Mouse (Mus musculus) thymus, adult 2 months (tissue): ENCODE results near the gene Arl14. TPM values are rescaled to one million over a fixed set of nuclear protein-coding genes. Genes with fewer than 3 reads are reported as not detected.

Experiments used
- DNase-seq: peaks from one replicate; pipeline ENCODE4 v3.0.0; 2021
- H3K27ac ChIP-seq: fragments of 200-500 bp; 2 replicates; pipeline ENCODE4 v1.5.1; 2012; ENCODE audit warnings: low read length, control low read depth; ENCODE audit not compliant: control insufficient read depth, insufficient read depth
- H3K27me3 ChIP-seq: fragments of 200-500 bp; 2 replicates; pipeline ENCODE4 v1.6.1; 2012; ENCODE audit warnings: mild to moderate bottlenecking, low read length, moderate library complexity, mixed read lengths; ENCODE audit not compliant: control insufficient read depth, insufficient read depth
- H3K36me3 ChIP-seq: fragments of 200-500 bp; 2 replicates; pipeline ENCODE4 v1.6.1; 2012; ENCODE audit warnings: mild to moderate bottlenecking, low read length, moderate library complexity; ENCODE audit not compliant: control insufficient read depth, insufficient read depth
- H3K4me1 ChIP-seq: fragments of 200-500 bp; replicated peaks from 2 replicates; pipeline ENCODE4 v1.6.1; 2012; ENCODE audit warnings: low read length; ENCODE audit not compliant: control insufficient read depth, insufficient read depth
- H3K4me3 ChIP-seq: fragments of 200-500 bp; 2 replicates; pipeline ENCODE4 v1.5.1; 2012; ENCODE audit warnings: mild to moderate bottlenecking, low read length, control low read depth, moderate library complexity; ENCODE audit not compliant: control insufficient read depth, insufficient read depth
- CTCF ChIP-seq: fragments of 200-500 bp; IDR thresholded peaks from 2 replicates; pipeline ENCODE4 v1.5.1; 2012; ENCODE audit warnings: mild to moderate bottlenecking, control low read depth, low read length, moderate library complexity, borderline replicate concordance; ENCODE audit not compliant: control insufficient read depth, poor library complexity, insufficient read depth; ENCODE audit errors: extremely low read depth
- POLR2A ChIP-seq: fragments of 200-500 bp; IDR thresholded peaks from 2 replicates; pipeline ENCODE4 v1.6.1; 2012; ENCODE audit warnings: mild to moderate bottlenecking, low read length, control low read depth, moderate library complexity; ENCODE audit not compliant: control insufficient read depth, poor library complexity, insufficient read depth; ENCODE audit errors: extremely low read depth
- WGBS: fragments of 180-500 bp; shearing (Covaris S2); methylation state at CpG from one replicate; pipeline ENCODE4 v1.1.7; 2018; 5-methylcytosine and 5-hydroxymethylcytosine counted together
- polyA plus RNA-seq: library from polyadenylated mRNA; depleted of rRNA; stranded (reverse); fragments of >200 nt; gene quantifications from 2 replicates; pipeline ENCODE4 v1.2.3, GENCODE M21; 2012; rRNA removed

Gene Arl14
- polyA plus RNA-seq, 1 experiment: not detected

DNA sequence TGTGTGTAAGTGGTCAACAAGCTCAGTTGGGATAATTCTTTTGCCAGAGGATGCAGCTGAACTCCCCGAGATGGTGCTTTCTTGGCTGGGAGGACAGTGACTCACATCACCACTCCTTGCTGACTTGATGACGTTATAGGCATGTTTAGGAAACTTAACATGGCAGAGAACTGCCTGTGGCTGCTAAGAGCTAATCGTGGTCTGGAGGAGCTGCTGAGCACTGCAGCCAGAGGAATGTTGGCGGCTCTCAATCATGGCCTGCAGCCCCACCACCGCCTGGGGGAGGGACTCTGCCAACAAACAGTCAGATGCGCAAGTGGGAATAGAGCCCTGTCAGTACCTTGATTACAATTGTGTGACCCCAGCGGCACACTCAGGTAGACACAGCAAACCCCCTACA lies 49.6 kb downstream of the Arl14 start:
- Histone ChIP-seq H3K36me3 (no peaks in the 10 kb centered on the region), H3K27me3 (no peaks in the 10 kb centered on the region), H3K4me1 (no peaks in the 10 kb centered on the region; the same call in 1 of the 2 replicates), H3K4me3 (no peak overlapping the region), H3K27ac (no peak overlapping the region)
- TF ChIP-seq CTCF (no peak), POLR2A (no peak)
- 85% methylated on average over 7 of the region's 7 CpGs for WGBS
- no peak for DNase-seq

Other genes starting within 250 kb of the Arl14 start
- 20.8 and 21.3 TPM in 2 replicates for gene Ift80, start 217.8 kb upstream of the Arl14 start, polyA plus RNA-seq
- 40.6 and 69.2 TPM in 2 replicates for gene Smc4, start 217.7 kb upstream of the Arl14 start, polyA plus RNA-seq
- 9.3 and 22.2 TPM in 2 replicates for gene Trim59, start 177.7 kb upstream of the Arl14 start, polyA plus RNA-seq
- 20.5 and 21.6 TPM in 2 replicates for gene Kpna4, start 95.3 kb upstream of the Arl14 start, polyA plus RNA-seq
- gene Ppm1l, start 94.4 kb downstream of the Arl14 start, polyA plus RNA-seq: 2.3 and 2.6 TPM in 2 replicates